Mouse (Mus musculus): ENCODE data around the gene Kank1.

The Kank1 gene

GRCm38 (mm10) chr19:25308156-25308555 is 71.4 kb downstream of the Kank1 start:
- in situ Hi-C loops (cut with MboI; ENCODE audit: unreplicated experiment in 2 of 2) = no loop called here

- in situ Hi-C loops (cut with MboI; ENCODE audit: unreplicated experiment in 2 of 2) = no loop called here
Observed at GRCm38 (mm10) chr19:25308763-25309162, 72.0 kb downstream of the Kank1 start.

GRCm38 (mm10) chr19:25310989-25311388 is 74.2 kb downstream of the Kank1 start:
- in situ Hi-C loops (cut with MboI; ENCODE audit: unreplicated experiment in 2 of 2) = no loop called here

GRCm38 (mm10) chr19:25311626-25312025 is 74.9 kb downstream of the Kank1 start:
- in situ Hi-C loops (cut with MboI; ENCODE audit: unreplicated experiment in 2 of 2) = no loop called here

GRCm38 (mm10) chr19:25315458-25315889 is 78.7 kb downstream of the Kank1 start:
- in situ Hi-C loops (cut with MboI; ENCODE audit: unreplicated experiment in 2 of 2) = no loop called here

- in situ Hi-C loops (cut with MboI; ENCODE audit: unreplicated experiment in 2 of 2) = no loop called here
Observed at GRCm38 (mm10) chr19:25315993-25316392, 79.2 kb downstream of the Kank1 start.

- in situ Hi-C loops (cut with MboI; ENCODE audit: unreplicated experiment in 2 of 2) = no loop called here
Observed at GRCm38 (mm10) chr19:25324265-25324664, 87.5 kb downstream of the Kank1 start.

GRCm38 (mm10) chr19:25325113-25326001 is 88.6 kb downstream of the Kank1 start:
- in situ Hi-C loops (cut with MboI; ENCODE audit: unreplicated experiment in 2 of 2) = loop anchor here in 1 of 2 experiments (5.0 kb wide), 1 partner anchor 138 kb away; no protein-coding TSS in a partner anchor

- in situ Hi-C loops (cut with MboI; ENCODE audit: unreplicated experiment in 2 of 2) = loop anchor here in 1 of 2 experiments (5.0 kb wide), 1 partner anchor 139 kb away; no protein-coding TSS in a partner anchor
Observed at GRCm38 (mm10) chr19:25326002-25326300, 89.2 kb downstream of the Kank1 start.

GRCm38 (mm10) chr19:25327633-25328032 is 90.9 kb downstream of the Kank1 start:
- in situ Hi-C loops (cut with MboI; ENCODE audit: unreplicated experiment in 2 of 2) = loop anchor here in 1 of 2 experiments (5.0 kb wide), 1 partner anchor 140 kb away; no protein-coding TSS in a partner anchor

GRCm38 (mm10) chr19:25334360-25334759 is 97.6 kb downstream of the Kank1 start:
- in situ Hi-C loops (cut with MboI; ENCODE audit: unreplicated experiment in 2 of 2) = loop anchor here (5.0 to 10.0 kb wide), 5 partner anchors 97 to 382 kb away; partner anchors contain the start of gene Kank1 (in 1 of the 2)

- in situ Hi-C loops (cut with MboI; ENCODE audit: unreplicated experiment in 2 of 2) = loop anchor here (5.0 to 10.0 kb wide), 6 partner anchors 34 to 382 kb away; no protein-coding TSS in a partner anchor
Observed at GRCm38 (mm10) chr19:25336731-25337130, 100.0 kb downstream of the Kank1 start.

GRCm38 (mm10) chr19:25340630-25341620 is 104.2 kb downstream of the Kank1 start:
- in situ Hi-C loops (cut with MboI; ENCODE audit: unreplicated experiment in 2 of 2) = loop anchor here (5.0 to 10.0 kb wide), 2 partner anchors 106 to 204 kb away; no protein-coding TSS in a partner anchor

- in situ Hi-C loops (cut with MboI; ENCODE audit: unreplicated experiment in 2 of 2) = loop anchor here (5.0 to 10.0 kb wide), 2 partner anchors 105 to 203 kb away; no protein-coding TSS in a partner anchor
Observed at GRCm38 (mm10) chr19:25342026-25342425, 105.3 kb downstream of the Kank1 start.

GRCm38 (mm10) chr19:25343657-25344322 is 107.0 kb downstream of the Kank1 start:
- in situ Hi-C loops (cut with MboI; ENCODE audit: unreplicated experiment in 2 of 2) = loop anchor here (5.0 to 10.0 kb wide), 2 partner anchors 104 to 201 kb away; no protein-coding TSS in a partner anchor

- in situ Hi-C loops (cut with MboI; ENCODE audit: unreplicated experiment in 2 of 2) = loop anchor here (5.0 to 10.0 kb wide), 2 partner anchors 103 to 200 kb away; no protein-coding TSS in a partner anchor
Observed at GRCm38 (mm10) chr19:25344371-25344770, 107.6 kb downstream of the Kank1 start.

- in situ Hi-C loops (cut with MboI; ENCODE audit: unreplicated experiment in 2 of 2) = loop anchor here in 1 of 2 experiments (5.0 to 10.0 kb wide), 2 partner anchors 199 to 291 kb away; no protein-coding TSS in a partner anchor
Observed at GRCm38 (mm10) chr19:25345972-25346371, 109.2 kb downstream of the Kank1 start.

GRCm38 (mm10) chr19:25347515-25347914 is 110.7 kb downstream of the Kank1 start:
- in situ Hi-C loops (cut with MboI; ENCODE audit: unreplicated experiment in 2 of 2) = loop anchor here in 1 of 2 experiments (5.0 to 10.0 kb wide), 2 partner anchors 197 to 290 kb away; no protein-coding TSS in a partner anchor

GRCm38 (mm10) chr19:25351257-25351955 is 114.6 kb downstream of the Kank1 start:
- in situ Hi-C loops (cut with MboI; ENCODE audit: unreplicated experiment in 2 of 2) = no loop called here

Measured in v-Abl transformed pro-B cells (cell line).